Mouse (Mus musculus): ENCODE measurements around the gene Dnah17.

The Dnah17 gene

GRCm38 (mm10) chr11:118143731-118144130 is 13.3 kb upstream of the Dnah17 start:
- no peak for DNase-seq (ENCODE audit: low spot score)

- no peak for DNase-seq (ENCODE audit: low spot score)
These were observed 12.2 kb upstream of the Dnah17 start for GRCm38 (mm10) chr11:118142547-118143165.

GRCm38 (mm10) chr11:118140771-118141565 is 10.5 kb upstream of the Dnah17 start:
- DNase-seq (ENCODE audit: low spot score), result no peak

GRCm38 (mm10) chr11:118138347-118138746 is 7.9 kb upstream of the Dnah17 start:
- DNase-seq (ENCODE audit: low spot score), result no peak

GRCm38 (mm10) chr11:118136172-118136632 is 5.8 kb upstream of the Dnah17 start:
- DNase-seq (ENCODE audit: low spot score), result no peak

GRCm38 (mm10) chr11:118135271-118135670 is 4.8 kb upstream of the Dnah17 start:
- no peak for DNase-seq (ENCODE audit: low spot score)

- no peak for DNase-seq (ENCODE audit: low spot score)
These were observed 3.3 kb upstream of the Dnah17 start for GRCm38 (mm10) chr11:118133752-118134169.

GRCm38 (mm10) chr11:118133133-118133751 is 2.8 kb upstream of the Dnah17 start:
- DNase-seq (ENCODE audit: low spot score), result no peak

GRCm38 (mm10) chr11:118132136-118132535 is 1.7 kb upstream of the Dnah17 start:
- DNase-seq (ENCODE audit: low spot score), result no peak

- DNase-seq (ENCODE audit: low spot score), result no peak
These were observed 622 bp downstream of the Dnah17 start for GRCm38 (mm10) chr11:118129812-118130211.

- DNase-seq (ENCODE audit: low spot score), result no peak
These were observed 8.8 kb downstream of the Dnah17 start for GRCm38 (mm10) chr11:118121592-118121991.

- no peak for DNase-seq (ENCODE audit: low spot score)
These were observed 11.7 kb downstream of the Dnah17 start for GRCm38 (mm10) chr11:118118777-118119176.

GRCm38 (mm10) chr11:118114581-118115110 is 15.8 kb downstream of the Dnah17 start:
- DNase-seq (ENCODE audit: low spot score), result no peak

GRCm38 (mm10) chr11:118113516-118114205 is 16.8 kb downstream of the Dnah17 start:
- no peak for DNase-seq (ENCODE audit: low spot score)

GRCm38 (mm10) chr11:118104001-118104400 is 26.4 kb downstream of the Dnah17 start:
- DNase-seq (ENCODE audit: low spot score), result peak; percentile 72

GRCm38 (mm10) chr11:118103383-118103782 is 27.1 kb downstream of the Dnah17 start:
- no peak for DNase-seq (ENCODE audit: low spot score)

GRCm38 (mm10) chr11:118102838-118103237 is 27.6 kb downstream of the Dnah17 start:
- peak; percentile 79 for DNase-seq (ENCODE audit: low spot score)

GRCm38 (mm10) chr11:118101133-118101532 is 29.3 kb downstream of the Dnah17 start:
- DNase-seq (ENCODE audit: low spot score), result no peak

- DNase-seq (ENCODE audit: low spot score), result no peak
These were observed 33.7 kb downstream of the Dnah17 start for GRCm38 (mm10) chr11:118096736-118097135.

- DNase-seq (ENCODE audit: low spot score), result no peak
These were observed 35.4 kb downstream of the Dnah17 start for GRCm38 (mm10) chr11:118095004-118095403.

- peak; percentile 26 for DNase-seq (ENCODE audit: low spot score)
These were observed 39.3 kb downstream of the Dnah17 start for GRCm38 (mm10) chr11:118091002-118091670.

Data from spleen, adult 12 weeks (tissue).